Mouse (Mus musculus) liver, adult 2 months (tissue): Measurements from ENCODE around the gene Pdzd9.

Experiments
- CTCF ChIP-seq: fragments of 200-500 bp; IDR thresholded peaks from 2 replicates; pipeline ENCODE4 v1.5.1; 2011; ENCODE audit warnings: low read depth, low read length, control low read depth
- POLR2A ChIP-seq: fragments of 200-500 bp; IDR thresholded peaks from 2 replicates; pipeline ENCODE4 v1.6.1; 2011; ENCODE audit warnings: low read length, control low read depth; ENCODE audit not compliant: insufficient read depth; ENCODE audit errors: extremely low read depth

- no peak for TF ChIP-seq CTCF
- TF ChIP-seq POLR2A, result no peak
These were observed 41.9 kb upstream of the Pdzd9 start for GRCm38 (mm10) chr7:120712071-120712470.
